Mouse (Mus musculus): ENCODE measurements at regions not wholly inside any gene's neighbourhood (a gene's known extent, or its start where the extent isn't known, plus 50 kb on each side); places are given as distances from the start of the nearest gene placed in this dataset.

DNA sequence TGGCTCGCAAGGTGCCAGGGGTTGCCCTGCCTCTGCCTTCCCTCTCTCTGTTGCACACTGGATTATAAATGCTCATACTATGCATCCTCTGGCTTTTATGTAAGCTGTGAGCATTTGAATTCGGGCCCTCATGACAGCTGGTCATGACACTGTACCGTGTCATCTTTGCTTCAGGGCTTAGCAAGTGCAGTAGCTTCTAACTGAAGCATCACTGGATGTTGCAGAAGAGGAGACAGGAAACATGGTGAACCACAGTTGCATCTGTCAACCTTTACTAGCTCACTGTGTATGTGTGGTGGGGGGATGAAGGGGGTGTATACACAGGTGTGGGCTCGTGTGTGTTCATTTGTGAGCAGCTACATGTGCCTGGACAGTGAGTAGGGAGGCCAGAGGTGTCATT, 216.1 kb upstream of the Stt3b start:
- TF ChIP-seq CTCF (IDR thresholded peaks at IDR 0.05; ENCODE audit: low read depth, low read length) (no peak), POLR2A (IDR thresholded peaks at IDR 0.05; ENCODE audit: insufficient read depth, low read length) (no peak)

All from ES-Bruce4 (cell line).